Comparison of ENCODE assay signal across 8 mouse cellular contexts in the genomic region with DNA sequence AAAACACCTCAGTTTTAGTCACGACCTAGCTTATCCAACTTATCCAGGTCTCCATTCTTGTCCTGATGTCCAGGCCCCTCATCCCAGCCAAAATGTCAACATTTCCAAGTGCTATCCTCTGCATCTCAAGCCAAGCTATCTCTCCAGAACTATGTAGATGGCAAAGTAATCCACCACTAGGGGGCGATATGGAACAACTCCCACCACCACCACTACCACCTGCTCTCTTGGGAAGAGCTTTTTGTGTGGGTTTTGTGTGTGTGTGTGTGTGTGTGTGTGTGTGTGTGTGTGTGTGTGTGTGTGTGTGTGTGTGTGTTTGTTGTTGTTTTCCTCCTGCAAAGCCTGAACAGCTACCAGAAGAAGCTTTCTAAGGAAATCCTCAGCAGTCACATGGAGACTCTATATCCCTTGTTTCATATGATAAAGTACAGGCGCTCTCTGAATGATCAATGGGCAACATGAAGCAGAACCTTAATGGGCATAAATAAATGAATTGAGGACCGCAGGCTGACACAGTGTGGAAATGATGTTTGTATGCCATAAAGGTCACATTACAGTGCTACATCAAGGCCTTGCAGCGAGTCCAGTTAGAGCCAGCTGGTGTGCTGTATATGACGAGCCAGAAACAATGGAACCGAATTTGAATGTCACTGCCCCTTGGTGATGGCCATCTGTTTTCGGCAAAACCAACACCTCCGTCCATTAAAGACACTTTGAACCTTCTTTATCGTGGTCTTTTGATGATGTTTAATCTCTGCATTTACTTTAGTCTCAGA.
DNase-seq lines count a peak whose midpoint lies in the region; ATAC-seq and TF ChIP-seq lines count a peak whose summit lies in the region.

No protein-coding gene starts in this region.

- 75% methylated on average over 10 of the region's 10 CpGs for WGBS in heart, postnatal 0 days
- WGBS in forebrain, postnatal 0 days: 73% methylated on average over 10 of the region's 10 CpGs

- H3K27ac ChIP-seq in heart, postnatal 0 days (ENCODE audit: low read depth): no peak overlapping the region
- H3K27ac ChIP-seq in forebrain, postnatal 0 days (ENCODE audit: low read depth, low read length): no peak overlapping the region

- H3K36me3 ChIP-seq in heart, postnatal 0 days (replicated peaks; ENCODE audit: control insufficient read depth, insufficient read depth, low read length): no peaks in the 10 kb centered on the region
- no peaks in the 10 kb centered on the region for H3K36me3 ChIP-seq in forebrain, postnatal 0 days (ENCODE audit: insufficient read depth)

- no peak overlapping the region for H3K4me3 ChIP-seq in heart, postnatal 0 days (ENCODE audit: low read depth, low read length)
- H3K4me3 ChIP-seq in forebrain, postnatal 0 days (ENCODE audit: low read depth, low read length): no peak overlapping the region

- peaks cover 5% of the 10 kb centered on the region for H3K4me1 ChIP-seq in heart, postnatal 0 days (ENCODE audit: control insufficient read depth, insufficient read depth)
- H3K4me1 ChIP-seq in forebrain, postnatal 0 days (ENCODE audit: insufficient read depth): 0 out of 2 replicates have a peak, but pooled peaks cover 4% of the 10 kb centered on the region

- no peaks in the 10 kb centered on the region for H3K9me3 ChIP-seq in heart, postnatal 0 days (replicated peaks; ENCODE audit: control insufficient read depth, low read length)
- no peaks in the 10 kb centered on the region for H3K9me3 ChIP-seq in forebrain, postnatal 0 days (ENCODE audit: low read length)

- no peak for TF ChIP-seq EP300 in heart, postnatal 0 days (IDR thresholded peaks at IDR 0.05; ENCODE audit: low read depth)

- TF ChIP-seq CTCF in heart, postnatal 0 days (IDR thresholded peaks at IDR 0.05; ENCODE audit: low read depth): peak; percentile 75
- peak; percentile 62 for TF ChIP-seq CTCF in forebrain, postnatal 0 days (IDR thresholded peaks at IDR 0.05; ENCODE audit: low read depth)

- no peak overlapping the region for H3K9ac ChIP-seq in heart, postnatal 0 days (replicated peaks; ENCODE audit: low read depth, low read length)
- no peak overlapping the region for H3K9ac ChIP-seq in forebrain, postnatal 0 days

- H3K4me2 ChIP-seq in heart, postnatal 0 days (ENCODE audit: low read depth, low read length): no peak overlapping the region
- no peak overlapping the region for H3K4me2 ChIP-seq in forebrain, postnatal 0 days (ENCODE audit: low read depth)

- DNase-seq in heart, postnatal 0 days (ENCODE audit: low spot score): no peak
- DNase-seq in heart, postnatal 25 days (ENCODE audit: low spot score): no peak
- peak; percentile 69 to 78 for DNase-seq in CD8-positive naive resting alpha-beta T cell, adult 2 months (ENCODE audit: low read depth in 2 of 2, low spot score in 2 of 2)
- peak; percentile 61 for DNase-seq in brain, adult 2 months (ENCODE audit: low read depth, low spot score)
- no peak for DNase-seq in forebrain, postnatal 0 days
- DNase-seq in layer of hippocampus, postnatal 10 days (ENCODE audit: low spot score in 2 of 2): peak; percentile 37 to 61
- peak; percentile 72 for DNase-seq in thymus, postnatal 4 days

- no peak for ATAC-seq in heart, postnatal 0 days (ENCODE audit: insufficient read depth, low read depth)
- ATAC-seq in forebrain, postnatal 0 days: no peak
- ATAC-seq in monocyte, adult 5-6 weeks (replicated peaks; ENCODE audit: insufficient number of reproducible peaks, low FRiP score, low TSS enrichment, poor library complexity, severe bottlenecking): peak; percentile 66; the same call in 1 of the 2 replicates

- intact Hi-C loops in heart, postnatal 25 days (cut with DNase I): loop anchor here (1.0 kb wide), 1 partner anchor 146 kb away; no protein-coding TSS in a partner anchor

- no peaks in the 10 kb centered on the region for H3K27me3 ChIP-seq in heart, postnatal 0 days (ENCODE audit: control insufficient read depth, insufficient read depth, low read length)
- H3K27me3 ChIP-seq in forebrain, postnatal 0 days (ENCODE audit: insufficient read depth, low read length): no peaks in the 10 kb centered on the region

Comparison
In these comparisons a context has a peak if more than half of its experiments do, and no peak if none do; other contexts are left out.
1. DNase-seq: peak in CD8-positive naive resting alpha-beta T cell, adult 2 months (2 of 2), brain, adult 2 months (single experiment), layer of hippocampus, postnatal 10 days (2 of 2) and thymus, postnatal 4 days (single experiment); none in heart, postnatal 0 days (single experiment), heart, postnatal 25 days (single experiment) and forebrain, postnatal 0 days (single experiment).